Mouse (Mus musculus): ENCODE results near the gene Egfl6.

The Egfl6 gene

DNA sequence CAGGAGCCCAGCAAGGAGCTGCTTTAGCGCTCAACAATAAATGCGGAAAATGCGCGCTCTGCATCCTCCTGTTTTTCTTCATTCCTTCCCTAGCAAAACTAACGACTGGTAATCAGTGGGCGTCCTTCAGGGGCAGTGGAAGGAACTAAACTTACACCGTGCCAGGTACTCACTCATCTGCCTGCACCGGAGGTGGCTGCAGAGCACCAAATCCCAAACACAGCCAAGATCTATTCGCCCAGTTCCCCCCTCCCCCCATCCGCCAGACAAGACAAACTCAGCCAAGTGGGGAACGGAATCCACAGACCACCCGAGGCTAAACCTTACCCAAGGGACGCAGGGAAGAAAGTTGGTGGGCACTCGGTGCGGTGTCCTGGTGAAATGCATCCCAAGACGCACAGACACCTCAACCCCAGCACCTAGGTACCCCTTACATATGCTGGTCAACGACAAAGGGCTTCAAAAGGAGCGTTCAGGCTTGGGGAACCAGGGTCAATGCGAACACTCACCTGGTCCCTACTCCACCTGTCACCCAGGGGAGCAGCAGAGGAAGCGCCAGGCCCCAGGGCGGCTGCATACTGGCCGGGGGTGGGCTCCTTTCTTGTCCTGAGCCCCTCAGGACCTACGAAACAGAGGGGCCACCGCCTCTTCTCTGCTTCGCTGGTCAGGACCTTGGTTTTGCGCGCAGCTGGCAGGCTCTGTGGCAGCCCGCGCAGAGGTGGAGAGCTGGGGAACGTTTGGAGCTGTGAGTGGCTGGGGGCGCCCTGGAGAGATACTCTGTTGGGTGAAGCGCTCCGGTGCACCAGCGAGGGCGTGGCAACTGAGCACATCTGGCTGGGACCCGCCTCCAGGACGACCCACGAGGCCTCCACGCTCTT is at the start of gene Egfl6:
Egfl6 (minus strand) TSS at position 774 of the 878 bp plus-strand sequence.
- no peak for DNase-seq (ENCODE audit: low read depth)

DNA sequence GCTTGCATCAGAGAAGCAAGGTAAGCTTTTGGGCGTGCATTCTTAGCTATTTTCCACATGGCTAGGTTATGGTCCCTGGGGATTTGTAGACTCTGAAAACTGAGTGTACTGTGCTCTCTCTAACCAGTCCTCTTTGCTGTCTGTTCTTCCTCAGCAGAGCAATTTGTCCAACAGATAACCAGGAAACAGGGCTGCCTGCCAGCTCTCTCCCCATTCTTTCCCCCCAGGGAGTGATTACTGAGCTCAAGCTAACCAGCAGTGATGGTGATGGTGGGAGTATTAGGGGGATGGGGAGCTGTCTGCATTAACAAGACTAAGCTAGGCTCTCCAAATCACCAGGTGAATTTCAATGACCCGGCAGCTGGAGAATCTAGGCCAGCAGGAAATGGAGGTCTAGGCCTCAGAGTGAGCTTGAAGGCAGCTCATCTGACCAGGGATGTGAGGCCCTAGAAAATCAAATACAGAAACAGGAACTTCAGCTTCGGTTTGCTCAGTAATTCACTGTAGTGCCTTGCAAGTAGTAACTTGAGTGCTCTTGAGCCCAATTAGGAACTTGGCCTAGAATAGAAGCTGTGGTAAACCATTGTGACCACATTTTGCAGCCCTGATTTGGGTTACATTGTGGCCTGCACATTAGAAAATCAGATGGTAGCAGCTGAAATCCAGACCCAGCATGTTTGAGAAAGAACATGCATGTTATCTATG is 41.5 kb upstream of the Egfl6 start:
- DNase-seq (ENCODE audit: low read depth) = no peak

GRCm38 (mm10) chrX:166626174-166626573 is 40.7 kb upstream of the Egfl6 start:
- no peak for DNase-seq (ENCODE audit: low read depth)

DNA sequence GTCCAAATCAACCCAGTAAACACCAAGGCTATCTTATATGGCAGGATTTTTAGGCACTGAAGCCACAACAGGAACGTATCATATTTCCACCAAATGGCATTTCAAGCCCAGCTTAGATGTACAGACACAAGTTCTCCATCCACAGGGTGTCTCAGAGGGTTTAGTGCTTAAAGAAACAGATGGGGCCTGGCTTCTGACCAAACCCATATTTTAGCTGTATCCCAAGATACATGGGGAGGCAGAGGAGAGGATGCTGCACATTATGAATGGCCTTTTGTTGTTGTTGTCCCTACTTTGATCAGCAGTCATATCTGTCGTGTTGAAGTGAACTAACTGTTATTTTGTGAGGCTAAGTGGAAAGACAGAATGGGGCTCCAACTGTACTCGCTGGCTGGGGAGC is 37.7 kb upstream of the Egfl6 start:
- no peak for DNase-seq (ENCODE audit: low read depth)

DNA sequence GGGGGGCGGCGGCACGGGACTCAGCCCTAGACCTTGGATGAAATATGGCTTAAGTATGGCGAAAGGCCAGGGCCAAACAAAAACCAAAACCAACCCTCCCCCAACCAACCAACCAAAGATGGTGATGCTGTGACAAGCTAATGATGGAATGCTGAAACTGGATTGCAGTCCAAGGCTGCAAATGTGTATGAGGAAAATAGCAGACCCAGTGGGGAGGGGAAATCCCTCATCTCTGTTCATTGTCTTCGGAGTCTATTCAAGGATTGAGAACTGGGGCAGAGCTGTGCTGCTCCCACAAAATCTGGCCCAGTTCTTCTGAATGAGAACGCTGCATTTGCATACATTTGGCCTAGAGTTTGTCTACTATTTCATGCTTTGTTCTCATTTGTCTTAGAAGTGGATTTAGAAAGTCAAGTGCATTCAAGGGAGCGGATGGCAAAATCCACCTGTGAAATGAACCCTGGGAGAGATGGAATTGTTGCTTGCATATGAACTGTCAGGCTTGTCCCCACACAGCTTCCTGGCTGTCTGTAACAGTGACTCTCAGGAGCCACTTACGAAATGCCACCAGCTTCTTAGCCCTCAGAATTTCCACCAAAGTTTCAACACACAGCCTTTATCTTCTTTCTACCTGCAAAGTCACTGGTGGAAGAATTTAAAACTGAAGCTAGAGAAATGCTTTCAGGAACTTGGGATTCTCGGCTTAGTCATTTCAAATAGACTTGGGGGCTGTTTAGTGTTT is 36.2 kb upstream of the Egfl6 start:
- DNase-seq (ENCODE audit: low read depth) = no peak

GRCm38 (mm10) chrX:166620900-166621299 is 35.4 kb upstream of the Egfl6 start:
- DNase-seq (ENCODE audit: low read depth) = no peak

GRCm38 (mm10) chrX:166619084-166619483 is 33.6 kb upstream of the Egfl6 start:
- DNase-seq (ENCODE audit: low read depth) = no peak

GRCm38 (mm10) chrX:166615191-166615590 is 29.7 kb upstream of the Egfl6 start:
- no peak for DNase-seq (ENCODE audit: low read depth)

DNA sequence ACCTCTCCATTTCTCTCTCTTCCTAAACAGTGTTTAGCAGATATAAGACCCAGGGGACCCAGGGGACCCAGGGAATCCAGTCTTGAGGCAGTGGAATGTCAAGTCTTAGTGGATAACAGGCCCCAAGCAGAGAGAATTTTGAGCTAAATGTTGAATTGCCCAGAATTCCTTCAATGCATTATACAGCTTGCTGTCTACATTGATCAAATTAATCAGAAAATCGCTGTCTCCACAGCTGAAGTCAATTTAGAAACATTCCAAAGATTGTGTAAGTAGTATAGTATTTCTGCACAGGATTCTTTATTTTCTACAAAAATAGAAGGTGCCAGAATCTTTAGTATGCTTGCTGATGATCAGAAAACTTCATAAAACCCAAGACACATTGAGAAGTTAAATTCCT is 9.4 kb downstream of the Egfl6 start:
- no peak for DNase-seq (ENCODE audit: low read depth)

- DNase-seq (ENCODE audit: low read depth) = no peak
These were observed 19.5 kb downstream of the Egfl6 start for GRCm38 (mm10) chrX:166565983-166566382.

DNA sequence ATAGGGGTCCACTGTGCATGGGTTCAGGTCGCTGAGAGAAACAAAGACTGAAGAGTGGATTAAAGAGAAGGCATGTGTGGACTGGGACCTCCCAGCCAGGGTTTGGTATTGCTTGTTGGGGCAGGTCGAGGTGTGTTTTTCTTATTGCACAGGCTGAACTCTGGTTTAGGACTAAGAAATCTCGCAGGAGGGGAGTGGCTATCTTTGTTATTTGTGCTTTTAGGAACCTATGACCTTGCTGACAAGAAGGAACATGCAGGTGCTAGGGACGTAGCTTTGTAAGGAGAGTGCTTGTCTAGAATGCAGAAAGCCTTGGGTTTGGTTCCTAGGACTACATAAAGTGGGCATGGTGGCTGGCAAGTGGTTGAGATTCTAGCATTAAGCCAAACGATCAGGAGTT is 20.1 kb downstream of the Egfl6 start:
- no peak for DNase-seq (ENCODE audit: low read depth)

GRCm38 (mm10) chrX:166564900-166565299 is 20.6 kb downstream of the Egfl6 start:
- DNase-seq (ENCODE audit: low read depth) = no peak

- no peak for DNase-seq (ENCODE audit: low read depth)
These were observed 26.2 kb downstream of the Egfl6 start for GRCm38 (mm10) chrX:166559333-166559732.

DNA sequence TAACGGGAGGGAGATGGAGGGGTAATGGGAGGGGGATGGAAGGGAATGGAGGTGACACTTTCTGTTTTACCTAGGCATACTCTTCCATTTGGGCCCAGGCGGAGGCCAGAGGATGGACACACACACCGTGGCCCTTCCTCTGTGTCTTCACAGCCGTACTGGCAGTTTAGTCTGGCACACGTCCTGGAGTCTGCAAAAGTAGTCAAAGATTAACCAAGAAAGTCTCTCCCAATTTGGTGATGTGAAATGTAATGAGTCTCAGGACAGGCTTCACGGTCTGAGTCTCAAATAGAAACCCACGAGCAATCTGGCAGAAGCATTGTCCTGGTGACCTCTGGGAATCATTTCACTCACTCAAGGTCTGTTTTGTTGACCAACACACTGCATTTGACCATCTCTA is 33.2 kb downstream of the Egfl6 start:
- no peak for DNase-seq (ENCODE audit: low read depth)

GRCm38 (mm10) chrX:166546495-166546894 is 39.0 kb downstream of the Egfl6 start:
- DNase-seq (ENCODE audit: low read depth) = no peak

DNA sequence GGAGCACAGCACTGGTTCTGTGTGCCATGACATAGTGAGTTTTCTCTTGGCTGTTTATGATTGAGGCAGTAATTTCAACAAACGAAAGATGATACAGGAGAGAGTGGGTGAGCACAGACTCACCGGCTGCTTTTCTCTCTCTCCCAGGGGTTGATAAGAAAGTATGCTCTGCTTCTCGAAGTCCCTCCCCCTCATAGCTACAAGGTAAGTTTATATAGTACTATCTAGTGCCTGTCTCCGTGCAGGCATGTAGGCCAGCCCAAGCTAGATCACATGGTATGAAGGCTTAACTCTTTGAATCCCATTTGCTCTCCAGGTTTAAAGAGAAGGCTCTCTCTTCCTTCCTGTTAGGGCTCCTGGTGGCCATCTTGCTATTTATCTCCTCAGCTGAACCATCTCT is 50.4 kb downstream of the Egfl6 start:
- DNase-seq (ENCODE audit: low read depth) = no peak

DNA sequence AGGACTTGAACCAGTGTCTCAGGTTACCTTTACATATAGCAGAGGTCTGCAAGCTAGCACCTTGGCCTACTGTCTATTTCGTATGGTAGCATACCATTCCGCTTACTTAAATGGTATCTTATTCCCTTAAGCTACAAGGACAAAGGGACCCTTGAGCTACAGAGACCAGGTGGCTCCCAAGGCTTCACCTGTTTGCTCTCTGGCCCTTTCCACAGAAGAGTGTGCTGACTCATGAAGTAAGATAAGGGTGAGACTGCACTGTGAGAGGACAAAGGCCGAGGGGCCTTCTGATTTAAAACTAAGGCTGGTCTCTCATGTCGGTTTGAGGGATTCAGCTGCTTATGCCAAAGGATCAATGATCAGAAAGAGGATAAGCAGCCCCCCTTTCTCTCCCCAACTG is 52.1 kb downstream of the Egfl6 start:
- DNase-seq (ENCODE audit: low read depth) = no peak

- DNase-seq (ENCODE audit: low read depth) = no peak
These were observed 53.8 kb downstream of the Egfl6 start for GRCm38 (mm10) chrX:166531671-166532070.

DNA sequence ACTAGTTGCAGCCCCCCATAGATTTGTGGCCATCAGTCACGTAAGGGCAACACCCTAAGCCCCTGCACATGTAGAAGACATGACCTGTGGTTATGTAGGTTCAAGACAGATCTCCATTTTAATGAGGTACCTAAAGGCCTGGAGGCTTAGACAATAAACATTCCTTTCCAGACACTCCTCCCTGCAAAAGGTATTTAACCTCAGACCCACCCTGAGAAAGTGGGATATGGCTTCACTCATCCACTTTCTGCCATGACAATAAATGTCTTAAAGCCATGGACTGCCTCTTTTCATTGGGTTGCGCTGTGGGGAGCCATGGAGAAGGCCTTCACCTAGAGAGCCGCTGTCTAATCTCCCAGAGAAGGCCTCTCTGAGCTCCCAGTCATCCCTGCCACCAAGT is 57.4 kb downstream of the Egfl6 start:
- DNase-seq (ENCODE audit: low read depth) = no peak

DNA sequence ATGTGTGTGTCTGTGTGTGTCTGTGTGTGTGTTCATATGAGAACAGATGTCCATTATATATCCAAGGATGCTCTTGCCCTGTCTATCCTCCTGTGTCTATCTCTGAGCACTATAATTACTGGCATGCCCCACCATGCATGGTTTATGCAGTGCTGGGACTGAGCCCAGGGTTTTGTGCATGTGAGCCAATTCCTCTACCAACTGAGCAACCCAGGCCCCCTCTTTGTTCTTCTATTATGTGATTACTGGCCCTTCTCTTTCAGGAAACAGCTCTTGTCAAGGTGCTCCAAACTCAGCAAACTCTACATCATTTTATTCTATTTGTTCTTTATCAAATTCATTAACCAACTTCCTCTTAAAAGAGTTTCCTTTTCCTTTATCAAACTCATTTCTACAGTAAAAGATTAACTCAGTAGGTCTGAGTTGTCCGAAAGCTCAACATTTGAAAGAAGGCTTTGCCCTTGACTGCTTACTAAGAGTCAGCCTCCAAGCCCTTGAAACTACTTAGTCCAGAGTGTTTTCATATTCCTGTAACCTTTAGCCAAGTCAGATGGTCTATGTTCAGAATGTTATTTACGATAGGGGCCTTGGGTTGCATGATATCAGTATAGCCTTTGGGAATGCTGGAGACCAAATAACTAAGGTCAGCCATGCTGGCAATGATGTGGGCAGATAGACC is 59.7 kb downstream of the Egfl6 start:
- DNase-seq (ENCODE audit: low read depth) = no peak

GRCm38 (mm10) chrX:166520782-166521181 is 64.7 kb downstream of the Egfl6 start:
- DNase-seq (ENCODE audit: low read depth) = no peak

- DNase-seq (ENCODE audit: low read depth) = no peak
These were observed 67.2 kb downstream of the Egfl6 start, which contains the start of gene Tceanc for GRCm38 (mm10) chrX:166518345-166518744. Tceanc (minus strand) TSS chrX:166518567.

All from induced T-regulatory cell, adult 2 months (primary cell).